29 mouse cellular contexts compared by ENCODE assay signal in genomic region chr12:31080890-31081554, GRCm38 (mm10). TPM values are rescaled to one million over a fixed set of nuclear protein-coding genes. Genes with fewer than 3 reads are reported as not detected.
DNase-seq lines count a peak whose midpoint lies in the region; ATAC-seq and TF ChIP-seq lines count a peak whose summit lies in the region.
"Had no signal": no experiment of that assay in that cellular context is flagged by ENCODE, and none has a peak within 500 bp of the region (broad histone marks: within the 10 kb centered on the region; RNA-seq: fewer than 3 reads in every experiment).

No protein-coding gene starts in this region.

- H3K4me2 ChIP-seq in heart, embryonic 11.5 days = peak overlapping the region; percentile 36
- peak overlapping the region; percentile 49 for H3K4me2 ChIP-seq in liver, embryonic 14.5 days (ENCODE audit: low read depth)
- no peak overlapping the region for H3K4me2 ChIP-seq in stomach, postnatal 0 days (replicated peaks; ENCODE audit: low read depth)
- H3K4me2 ChIP-seq: embryonic facial prominence, embryonic 12.5 days; hindbrain, embryonic 15.5 days; limb, embryonic 15.5 days; lung, embryonic 15.5 days; midbrain, embryonic 13.5 days; neural tube, embryonic 13.5 days; stomach, embryonic 15.5 days had no signal

- TF ChIP-seq RAD21 in MEL (IDR thresholded peaks at IDR 0.05; ENCODE audit: low read depth, low read length) = no peak

- H3K79me2 ChIP-seq in MEL (ENCODE audit: control insufficient read depth, insufficient read depth, low read length, poor library complexity) = no peaks in the 10 kb centered on the region

- no peak for TF ChIP-seq POLR2A in MEL (IDR thresholded peaks at IDR 0.05; ENCODE audit: control insufficient read depth in 1 of 2, insufficient read depth in 1 of 2, low read depth in 1 of 2, low read length in 2 of 2, poor library complexity in 1 of 2)
- no peak for TF ChIP-seq POLR2A in small intestine, adult 2 months (IDR thresholded peaks at IDR 0.05; ENCODE audit: low read depth, low read length)

- no peak for ATAC-seq in heart, embryonic 11.5 days (replicated peaks; ENCODE audit: insufficient number of reproducible peaks, low FRiP score, low TSS enrichment)
- peak; percentile 79 for ATAC-seq in liver, embryonic 14.5 days (ENCODE audit: insufficient read depth)
- ATAC-seq in stomach, postnatal 0 days (ENCODE audit: low FRiP score, low TSS enrichment) = no peak
- ATAC-seq: forebrain, embryonic 14.5 days; inflammation-experienced regulatory T-cells, adult 6 months; midbrain, embryonic 13.5 days had no signal

- H3K27ac ChIP-seq in heart, embryonic 11.5 days (ENCODE audit: low read depth, low read length) = 0 out of 2 replicates have a peak overlapping the region, but pooled peaks have one; percentile 15
- no peak overlapping the region for H3K27ac ChIP-seq in heart, embryonic 10.5 days
- no peak overlapping the region for H3K27ac ChIP-seq in MEL (ENCODE audit: control insufficient read depth, low read depth, low read length)
- H3K27ac ChIP-seq in liver, embryonic 14.5 days = peak overlapping the region; percentile 26
- peak overlapping the region; percentile 57; the same call in 1 of the 2 replicates for H3K27ac ChIP-seq in small intestine, adult 2 months (ENCODE audit: insufficient read depth, low read depth, low read length)
- no peak overlapping the region for H3K27ac ChIP-seq in stomach, postnatal 0 days (replicated peaks)
- H3K27ac ChIP-seq: embryonic facial prominence, embryonic 12.5 days; hindbrain, embryonic 10.5 days; hindbrain, embryonic 15.5 days; layer of hippocampus, adult 2 months; left cerebral cortex, adult 2 months; limb, embryonic 10.5 days; limb, embryonic 15.5 days; lung, embryonic 15.5 days; midbrain, embryonic 13.5 days; neural tube, embryonic 13.5 days; stomach, embryonic 15.5 days had no signal

- no peak overlapping the region for H3K9ac ChIP-seq in heart, embryonic 11.5 days (ENCODE audit: low read depth, low read length)
- no peak overlapping the region for H3K9ac ChIP-seq in MEL (ENCODE audit: control insufficient read depth, low read depth, low read length, poor library complexity, severe bottlenecking)
- H3K9ac ChIP-seq in liver, embryonic 14.5 days (replicated peaks) = peak overlapping the region; percentile 32
- no peak overlapping the region for H3K9ac ChIP-seq in stomach, postnatal 0 days (ENCODE audit: low read length)
- H3K9ac ChIP-seq: embryonic facial prominence, embryonic 12.5 days; hindbrain, embryonic 15.5 days; limb, embryonic 15.5 days; lung, embryonic 15.5 days; midbrain, embryonic 13.5 days; neural tube, embryonic 13.5 days; stomach, embryonic 15.5 days had no signal

- DNase-seq in heart, embryonic 10.5 days (ENCODE audit: low spot score) = no peak
- DNase-seq in MEL (ENCODE audit: low read depth, low spot score) = no peak
- DNase-seq in liver, embryonic 14.5 days (ENCODE audit: low read depth in 3 of 3, low spot score in 3 of 3) = no peak
- DNase-seq in ovary, postnatal 10 days (ENCODE audit: low spot score) = no peak
- DNase-seq in stomach, postnatal 0 days (ENCODE audit: low spot score) = no peak
- DNase-seq: adrenal gland, postnatal 14 days; cerebellum, adult 11 months; cerebellum, adult 9-10 months; cerebellum, postnatal 36 days; gastrocnemius, postnatal 14 days; kidney, adult 11 months; kidney, postnatal 25 days; right cerebral cortex, postnatal 14 days; thymus, postnatal 14 days had no signal

- no peak for TF ChIP-seq CTCF in MEL (IDR thresholded peaks at IDR 0.05 in 2 of 3, conservative IDR thresholded peaks at IDR 0.05 in 1 of 3; ENCODE audit: control insufficient read depth in 1 of 3, insufficient read depth in 1 of 3, low read depth in 2 of 3, low read length in 3 of 3, poor library complexity in 1 of 3, severe bottlenecking in 1 of 3)
- TF ChIP-seq CTCF in liver, embryonic 14.5 days (IDR thresholded peaks at IDR 0.05; ENCODE audit: low read depth) = no peak
- no peak for TF ChIP-seq CTCF in small intestine, adult 2 months (IDR thresholded peaks at IDR 0.05; ENCODE audit: extremely low read depth, insufficient read length, insufficient replicate concordance, low read depth, low read length)
- no peak for TF ChIP-seq CTCF in stomach, postnatal 0 days (IDR thresholded peaks at IDR 0.05; ENCODE audit: low read depth)

- H3K9me3 ChIP-seq in heart, embryonic 11.5 days (replicated peaks; ENCODE audit: control insufficient read depth, low read length) = no peaks in the 10 kb centered on the region
- H3K9me3 ChIP-seq in heart, embryonic 10.5 days = no peaks in the 10 kb centered on the region
- H3K9me3 ChIP-seq in MEL (replicated peaks; ENCODE audit: insufficient read depth, low read length) = no peaks in the 10 kb centered on the region
- H3K9me3 ChIP-seq in liver, embryonic 14.5 days (ENCODE audit: control insufficient read depth, low read length) = no peaks in the 10 kb centered on the region
- no peaks in the 10 kb centered on the region for H3K9me3 ChIP-seq in stomach, postnatal 0 days (ENCODE audit: control insufficient read depth, low read length)
- H3K9me3 ChIP-seq: embryonic facial prominence, embryonic 12.5 days; hindbrain, embryonic 10.5 days; hindbrain, embryonic 15.5 days; limb, embryonic 10.5 days; limb, embryonic 15.5 days; lung, embryonic 15.5 days; midbrain, embryonic 13.5 days; neural tube, embryonic 13.5 days; stomach, embryonic 15.5 days had no signal

- 51% methylated on average over 6 of the region's 6 CpGs for WGBS in heart, embryonic 11.5 days (ENCODE audit: insufficient replicate concordance)
- WGBS in heart, embryonic 10.5 days = 39% methylated on average over 6 of the region's 6 CpGs
- WGBS in liver, embryonic 14.5 days (ENCODE audit: insufficient replicate concordance) = 20% methylated on average over 6 of the region's 6 CpGs
- WGBS in small intestine, adult 2 months = 89% methylated on average over 6 of the region's 6 CpGs
- WGBS in stomach, postnatal 0 days = 74% methylated on average over 6 of the region's 6 CpGs

- peaks cover 1% of the 10 kb centered on the region; the same call in 1 of the 2 replicates for H3K27me3 ChIP-seq in heart, embryonic 11.5 days (ENCODE audit: control insufficient read depth, insufficient read depth, low read length)
- H3K27me3 ChIP-seq in heart, embryonic 10.5 days (ENCODE audit: insufficient read depth, poor library complexity, severe bottlenecking) = peaks cover 10% of the 10 kb centered on the region
- no peaks in the 10 kb centered on the region; a peak in 2 of 4 replicates for H3K27me3 ChIP-seq in MEL (ENCODE audit: control insufficient read depth in 1 of 2, insufficient read depth in 2 of 2, low read length in 2 of 2)
- no peaks in the 10 kb centered on the region for H3K27me3 ChIP-seq in liver, embryonic 14.5 days (ENCODE audit: control insufficient read depth, insufficient read depth, low read length)
- H3K27me3 ChIP-seq in small intestine, adult 2 months (ENCODE audit: control insufficient read depth, insufficient read depth, low read length) = no peaks in the 10 kb centered on the region
- no peaks in the 10 kb centered on the region for H3K27me3 ChIP-seq in stomach, postnatal 0 days (ENCODE audit: control insufficient read depth, insufficient read depth, low read length)
- H3K27me3 ChIP-seq: stomach, embryonic 15.5 days had no signal

- H3K4me1 ChIP-seq in heart, embryonic 11.5 days (ENCODE audit: control insufficient read depth, insufficient read depth, low read length) = peaks cover 8% of the 10 kb centered on the region; the same call in 1 of the 2 replicates
- peaks cover 13% of the 10 kb centered on the region; the same call in 1 of the 2 replicates for H3K4me1 ChIP-seq in heart, embryonic 10.5 days
- peaks cover 11 to 28% of the 10 kb centered on the region in 2 experiments for H3K4me1 ChIP-seq in MEL (ENCODE audit: control insufficient read depth in 1 of 2, insufficient read depth in 2 of 2, low read length in 2 of 2)
- peaks cover 51 to 62% of the 10 kb centered on the region in 2 experiments for H3K4me1 ChIP-seq in liver, embryonic 14.5 days (replicated peaks; ENCODE audit: control insufficient read depth in 2 of 2, insufficient read depth in 2 of 2, low read length in 1 of 2)
- H3K4me1 ChIP-seq in small intestine, adult 2 months (ENCODE audit: control insufficient read depth, insufficient read depth, insufficient read length, low read length) = peaks cover 5% of the 10 kb centered on the region; the same call in 1 of the 2 replicates
- peaks cover 4% of the 10 kb centered on the region for H3K4me1 ChIP-seq in stomach, postnatal 0 days (replicated peaks; ENCODE audit: control insufficient read depth, insufficient read depth)
- H3K4me1 ChIP-seq: embryonic facial prominence, embryonic 12.5 days; hindbrain, embryonic 10.5 days; hindbrain, embryonic 15.5 days; limb, embryonic 15.5 days; lung, embryonic 15.5 days; midbrain, embryonic 13.5 days; neural tube, embryonic 13.5 days; stomach, embryonic 15.5 days had no signal

- no peaks in the 10 kb centered on the region for H3K36me3 ChIP-seq in heart, embryonic 11.5 days (ENCODE audit: control insufficient read depth, insufficient read depth, low read length)
- H3K36me3 ChIP-seq in heart, embryonic 10.5 days = no peaks in the 10 kb centered on the region
- H3K36me3 ChIP-seq in MEL (ENCODE audit: control insufficient read depth in 1 of 2, insufficient read depth in 2 of 2, low read length in 2 of 2) = peaks cover 0 to 24% of the 10 kb centered on the region in 2 experiments; a peak in 2 of 4 replicates
- H3K36me3 ChIP-seq in liver, embryonic 14.5 days (replicated peaks; ENCODE audit: control insufficient read depth, insufficient read depth, low read depth) = no peaks in the 10 kb centered on the region
- peaks cover 16% of the 10 kb centered on the region for H3K36me3 ChIP-seq in small intestine, adult 2 months (ENCODE audit: control insufficient read depth, insufficient read depth, low read length)
- no peaks in the 10 kb centered on the region for H3K36me3 ChIP-seq in stomach, postnatal 0 days (ENCODE audit: control insufficient read depth, insufficient read depth, low read length)
- H3K36me3 ChIP-seq: embryonic facial prominence, embryonic 12.5 days; hindbrain, embryonic 10.5 days; hindbrain, embryonic 15.5 days; limb, embryonic 10.5 days; limb, embryonic 15.5 days; lung, embryonic 15.5 days; midbrain, embryonic 13.5 days; neural tube, embryonic 13.5 days; stomach, embryonic 15.5 days had no signal

- TF ChIP-seq EP300 in MEL (IDR thresholded peaks at IDR 0.05; ENCODE audit: low read depth in 1 of 2, low read length in 2 of 2) = peak; percentile 40 to 57; a peak in 3 of 4 replicates
- peak; percentile 43; the same call in 1 of the 2 replicates for TF ChIP-seq EP300 in liver, embryonic 14.5 days (IDR thresholded peaks at IDR 0.05; ENCODE audit: low read depth)
- no peak for TF ChIP-seq EP300 in stomach, postnatal 0 days (optimal IDR thresholded peaks at IDR 0.05)

- no peak overlapping the region for H3K4me3 ChIP-seq in heart, embryonic 11.5 days (ENCODE audit: low read depth, low read length)
- H3K4me3 ChIP-seq in heart, embryonic 10.5 days = no peak overlapping the region
- H3K4me3 ChIP-seq in MEL (ENCODE audit: control insufficient read depth in 1 of 2, insufficient read depth in 1 of 2, low read depth in 2 of 2, low read length in 2 of 2) = no peak overlapping the region
- H3K4me3 ChIP-seq in liver, embryonic 14.5 days (ENCODE audit: insufficient read depth in 1 of 2, low read depth in 2 of 2, low read length in 2 of 2) = no peak overlapping the region
- no peak overlapping the region for H3K4me3 ChIP-seq in small intestine, adult 2 months (ENCODE audit: low read depth, low read length)
- no peak overlapping the region for H3K4me3 ChIP-seq in stomach, postnatal 0 days (ENCODE audit: low read depth, low read length)
- H3K4me3 ChIP-seq: embryonic facial prominence, embryonic 12.5 days; hindbrain, embryonic 10.5 days; hindbrain, embryonic 15.5 days; layer of hippocampus, adult 2 months; left cerebral cortex, adult 2 months; limb, embryonic 10.5 days; limb, embryonic 15.5 days; lung, embryonic 15.5 days; midbrain, embryonic 13.5 days; neural tube, embryonic 13.5 days; stomach, embryonic 15.5 days had no signal

RNA-seq across cellular contexts. Expression of gene Fam110c, which starts 7.4 kb away (rescaled TPM):
- 0.40 and 0.92 TPM in 2 replicates for polyA plus RNA-seq in heart, embryonic 11.5 days (2014; fragmentation: Nextera tagmentation; extraction: Ambion mirVana)
- polyA plus RNA-seq in heart, embryonic 10.5 days (2016; fragmentation: Nextera tagmentation; extraction: Ambion mirVana) = 0.82 and 0.85 TPM in 2 replicates
- total RNA-seq in MEL (2012; rRNA removed) = 0.04 TPM in 1 of 2 replicates, not detected in the other
- under 1 TPM in 1 of 2 experiments, not detected in 1; 0.40 TPM for polyA plus RNA-seq in MEL (2012; ENCODE audit: insufficient read depth in 1 of 2, insufficient read length in 2 of 2, low read depth in 1 of 2, low replicate concordance in 2 of 2, missing spikeins in 1 of 2)
- polyA plus RNA-seq in liver, embryonic 14.5 days (2012; rRNA removed) = 0.79 and 1.0 TPM in 2 replicates
- 1.2 and 1.3 TPM in 2 replicates for polyA plus RNA-seq in liver, embryonic 14.5 days (2014; fragmentation: Nextera tagmentation; extraction: Ambion mirVana)
- polyA plus RNA-seq in small intestine, adult 2 months (2012; rRNA removed) = 6.4 and 10.8 TPM in 2 replicates
- polyA plus RNA-seq in stomach, postnatal 0 days (2015; fragmentation: Nextera tagmentation; extraction: Ambion mirVana) = 9.1 and 9.5 TPM in 2 replicates
- total RNA-seq: gastrocnemius, postnatal 14 days; layer of hippocampus, adult 2 months; left cerebral cortex, adult 2 months had no signal
- polyA plus RNA-seq: forebrain, embryonic 14.5 days; midbrain, embryonic 13.5 days had no signal

Comparison
In these comparisons a context has a peak if more than half of its experiments do, and no peak if none do; other contexts are left out.
1. H3K27ac ChIP-seq: peak in heart, embryonic 11.5 days (single experiment), liver, embryonic 14.5 days (single experiment) and small intestine, adult 2 months (single experiment); none in heart, embryonic 10.5 days (single experiment), MEL (single experiment) and stomach, postnatal 0 days (single experiment).